Mouse (Mus musculus) c-Kit-negative CD71-positive TER-119-positive erythroid progenitor cells, embryonic 14.5 days (primary cell): Measurements from ENCODE around the gene Plagl1.

ENCODE experiments used
- DNase-seq: peaks from one replicate; pipeline ENCODE4 v3.0.0-alpha.2; 2013; ENCODE audit warnings: low read depth, low spot score

Plagl1 gene

DNA sequence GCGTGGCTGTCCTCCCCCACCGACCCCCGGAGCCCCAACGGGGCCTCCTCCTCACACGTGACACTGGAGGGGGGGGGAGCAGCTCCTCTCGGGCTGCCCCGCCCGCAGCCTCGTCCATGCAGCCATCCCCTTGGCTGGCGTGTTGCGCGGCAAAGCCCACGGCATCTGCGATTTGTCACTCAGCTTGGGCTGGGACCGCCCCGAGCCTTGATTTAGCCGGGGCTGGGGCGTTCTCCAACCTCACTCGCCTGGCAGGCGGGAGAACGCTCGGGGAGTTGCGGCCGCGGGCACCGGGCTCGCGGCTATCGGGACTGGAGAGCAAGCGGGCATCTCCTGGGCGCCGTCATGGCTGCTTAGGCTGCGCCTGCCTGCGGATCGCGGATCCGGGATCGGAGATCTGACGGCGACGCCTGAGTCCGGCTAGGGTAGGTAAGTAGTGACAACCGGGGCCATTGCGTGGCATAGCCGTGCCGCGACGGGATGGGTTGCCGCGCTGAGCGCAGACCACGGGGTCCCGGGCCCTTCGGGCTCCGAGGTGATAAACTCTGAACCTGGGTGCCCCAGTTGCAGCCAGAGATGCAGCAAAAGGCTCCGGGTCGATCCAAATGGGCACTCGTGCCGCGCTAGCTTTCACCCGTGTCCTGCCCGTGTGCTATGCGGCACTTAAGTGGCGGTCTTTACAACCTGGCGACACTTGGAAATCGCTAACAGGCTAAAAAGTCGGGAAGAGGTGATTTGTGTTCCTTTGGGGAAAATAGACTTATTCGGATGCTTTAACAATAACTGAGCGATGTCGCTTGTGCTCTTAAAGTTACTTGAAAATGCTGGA lies 30.5 kb downstream of the Plagl1 start:
- DNase-seq, result no peak

DNA sequence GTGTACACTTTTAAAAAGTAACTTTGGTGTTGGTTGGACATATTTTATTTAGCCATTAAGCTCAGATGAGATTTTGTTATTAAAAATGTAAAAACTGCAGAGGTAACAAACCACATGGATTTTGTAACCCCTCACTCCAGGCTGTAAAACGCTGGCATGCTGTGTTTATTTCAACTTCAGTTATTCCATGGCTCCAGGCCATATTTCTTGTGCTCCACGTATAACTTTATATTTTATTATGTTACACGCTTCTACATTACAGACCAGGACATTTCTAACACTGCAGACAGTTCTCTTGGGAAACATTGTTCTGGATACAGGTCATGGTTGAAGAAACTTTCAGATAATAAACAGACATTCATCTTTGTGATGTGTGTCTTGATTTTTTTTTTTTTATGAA lies 32.7 kb downstream of the Plagl1 start:
- no peak for DNase-seq

DNA sequence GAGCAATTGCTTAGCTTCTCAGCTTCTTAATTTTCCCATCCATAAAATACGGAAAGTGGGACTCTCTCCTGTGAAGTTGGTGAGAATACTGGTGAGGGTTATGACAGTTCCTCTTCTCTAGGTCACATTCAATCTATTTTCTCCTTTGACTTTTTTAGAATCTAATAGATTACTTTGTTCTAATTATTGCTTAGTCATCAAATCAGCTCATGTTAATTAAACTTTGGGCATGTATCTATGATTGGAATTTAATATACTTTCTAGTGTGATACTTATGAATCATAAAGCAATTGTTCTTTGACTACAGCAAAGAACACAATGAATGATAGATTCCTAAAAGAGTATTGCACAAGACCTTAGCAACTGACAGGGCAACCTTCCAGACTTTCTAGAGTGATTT lies 38.6 kb downstream of the Plagl1 start:
- DNase-seq, result no peak

DNA sequence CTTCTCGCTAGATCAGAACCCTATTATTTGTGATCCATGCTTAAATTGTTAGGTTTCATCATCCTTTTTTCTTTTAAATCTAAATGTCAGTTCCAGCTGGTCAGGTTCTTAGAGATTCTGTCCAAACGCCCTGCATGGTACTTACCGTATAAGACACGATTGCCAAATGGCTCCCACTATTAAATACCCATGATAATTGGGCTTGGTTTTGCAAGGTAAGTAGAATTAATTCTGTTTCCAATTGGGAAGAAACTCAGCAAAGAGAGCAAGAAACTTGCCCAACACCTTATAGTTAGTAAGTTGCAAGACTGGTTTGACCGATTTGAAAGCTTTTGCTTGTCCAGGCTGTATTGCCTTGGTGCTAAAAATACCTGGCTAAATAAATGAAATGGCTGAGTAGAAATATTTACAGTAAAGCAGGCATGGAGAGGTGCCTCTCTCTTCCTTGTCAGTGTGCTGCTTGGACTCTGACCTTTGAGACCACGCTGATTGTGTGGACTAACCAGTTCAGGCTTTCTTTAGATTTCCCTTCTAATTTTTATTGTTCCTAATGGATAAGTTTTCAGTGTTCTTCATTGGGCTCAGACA lies 39.9 kb downstream of the Plagl1 start:
- DNase-seq, result no peak

DNA sequence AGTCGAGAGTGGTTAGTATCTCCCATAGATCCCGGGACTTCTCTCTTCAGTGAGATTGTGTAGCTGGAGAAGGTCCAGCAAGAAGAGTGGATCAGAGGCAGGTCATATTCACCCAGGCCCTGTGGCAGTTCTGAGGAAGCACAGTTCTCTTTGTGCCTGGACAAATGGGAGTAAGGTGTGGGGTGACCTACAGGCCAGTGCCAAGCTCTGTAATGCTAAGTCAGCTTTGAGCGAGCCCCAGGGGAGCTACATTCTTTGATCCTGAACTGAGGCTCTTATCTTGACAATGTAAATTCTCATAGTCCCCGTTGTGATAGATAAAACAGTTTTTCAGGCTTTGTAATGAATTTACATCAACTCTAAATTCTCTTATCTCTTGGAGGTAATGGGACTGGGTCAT lies 42.1 kb downstream of the Plagl1 start:
- DNase-seq, result no peak

DNA sequence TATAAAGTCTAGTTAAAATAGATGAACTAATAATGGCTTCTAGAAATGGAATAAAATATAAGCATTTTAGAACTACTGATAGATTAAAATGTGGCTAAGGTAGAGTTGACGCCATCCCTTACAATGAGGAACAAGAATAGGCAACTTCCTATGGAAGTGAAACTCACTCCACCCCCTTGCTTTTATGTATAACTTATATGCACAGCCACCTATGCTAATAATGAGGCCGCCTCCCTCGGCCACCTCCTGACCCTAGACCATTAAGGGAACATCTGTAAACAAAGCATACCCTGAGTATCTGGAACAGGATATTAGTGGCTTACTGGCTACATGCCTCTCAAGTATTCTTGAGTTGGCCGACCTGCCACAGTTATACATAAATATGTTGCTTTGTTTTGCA lies 43.5 kb downstream of the Plagl1 start:
- no peak for DNase-seq

DNA sequence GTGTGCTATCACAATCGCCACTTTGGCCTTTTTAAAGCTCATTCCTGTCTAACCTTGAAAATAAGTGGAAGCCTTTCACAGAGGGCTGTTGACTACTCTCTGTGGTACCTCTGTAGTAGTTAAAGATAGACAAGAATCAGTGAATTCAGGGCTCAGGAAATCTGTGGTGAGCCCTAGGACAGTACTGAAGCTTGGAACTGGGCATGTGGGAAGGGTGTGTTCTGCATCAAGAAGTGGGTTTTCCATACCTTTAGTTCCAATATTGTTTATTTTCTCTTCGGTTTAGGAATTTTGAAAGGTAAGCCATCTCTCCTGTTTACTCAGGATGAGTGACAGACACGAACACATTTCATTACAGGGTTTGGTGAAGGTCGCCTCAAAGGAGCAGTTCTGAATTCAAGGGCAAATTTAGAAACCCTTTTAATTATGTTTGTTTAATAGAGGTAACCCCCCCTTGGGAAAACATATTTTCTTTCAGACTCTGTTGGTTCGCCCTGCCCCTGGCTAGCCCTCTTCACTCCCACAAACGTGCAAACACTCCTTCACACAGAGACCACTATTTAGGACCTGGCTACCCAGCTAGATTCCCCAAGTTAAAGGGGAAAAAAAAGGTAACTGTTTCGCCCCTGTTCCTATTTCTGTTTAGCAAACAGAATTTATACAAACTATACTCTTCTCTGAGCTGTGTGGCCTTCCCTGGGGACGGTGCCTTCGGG lies 46.8 kb downstream of the Plagl1 start:
- DNase-seq, result no peak

DNA sequence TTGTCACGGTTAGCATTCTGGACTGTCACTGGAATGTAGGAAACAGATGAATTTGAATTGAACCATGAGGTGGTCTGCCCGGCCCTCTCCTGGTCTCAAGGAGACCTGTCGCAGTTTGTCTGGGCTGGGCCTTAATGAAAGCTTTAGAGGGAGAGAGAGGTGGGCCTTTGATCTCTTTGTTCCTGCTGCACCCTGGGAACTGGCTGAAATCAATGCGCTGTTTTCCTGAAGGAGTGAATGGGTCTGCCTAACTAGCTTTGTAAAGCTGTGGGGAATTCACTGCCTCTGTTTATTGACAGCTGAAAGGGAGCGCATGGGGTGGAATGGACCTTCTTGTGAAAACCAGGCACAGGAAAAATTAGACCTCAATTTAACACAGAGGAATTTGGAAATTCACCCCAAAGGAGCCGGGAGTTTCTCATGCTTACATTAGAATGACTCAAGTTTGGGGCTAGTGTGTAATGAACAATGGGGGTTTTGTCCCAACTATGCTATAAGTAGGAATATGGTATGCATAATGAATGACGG lies 47.8 kb downstream of the Plagl1 start:
- DNase-seq, result no peak

DNA sequence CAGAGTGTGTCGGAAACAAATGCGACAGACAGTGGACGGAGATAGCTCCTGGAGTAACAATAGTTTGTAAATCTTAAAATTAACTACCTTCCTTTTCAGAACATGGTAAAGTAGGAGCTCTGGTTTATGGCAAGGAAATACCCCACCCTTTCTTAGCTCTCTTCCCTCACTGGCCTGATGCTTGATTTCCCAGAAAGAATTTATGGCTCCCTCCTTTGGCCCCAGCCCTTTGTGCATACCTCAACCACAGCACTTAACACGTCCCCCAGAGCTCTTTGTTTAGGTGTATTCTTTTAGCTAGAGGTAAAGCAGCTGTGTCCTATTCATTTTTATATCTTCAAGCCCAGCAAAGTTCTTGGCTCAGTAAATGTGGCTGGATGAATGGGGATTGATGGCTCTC lies 48.5 kb downstream of the Plagl1 start:
- DNase-seq, result no peak

DNA sequence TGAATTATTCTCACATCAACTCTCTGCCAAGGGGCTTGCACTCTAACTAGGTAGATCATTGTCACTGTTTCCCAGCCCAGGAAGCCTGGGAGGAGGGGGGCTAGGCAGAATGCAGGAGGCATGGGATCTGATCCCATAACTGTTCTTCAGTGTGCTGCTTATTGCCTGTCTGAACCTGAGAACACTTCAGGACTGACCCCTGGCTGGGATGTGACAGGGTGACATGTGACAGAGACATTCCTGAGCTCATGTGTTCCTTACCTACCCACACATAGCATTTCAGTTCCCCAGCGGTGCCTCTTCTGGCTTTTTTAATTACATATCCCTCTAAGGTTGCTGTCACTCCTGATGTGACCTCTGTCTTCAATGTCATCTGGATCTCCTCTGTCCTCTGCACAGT lies 49.5 kb downstream of the Plagl1 start:
- no peak for DNase-seq

DNA sequence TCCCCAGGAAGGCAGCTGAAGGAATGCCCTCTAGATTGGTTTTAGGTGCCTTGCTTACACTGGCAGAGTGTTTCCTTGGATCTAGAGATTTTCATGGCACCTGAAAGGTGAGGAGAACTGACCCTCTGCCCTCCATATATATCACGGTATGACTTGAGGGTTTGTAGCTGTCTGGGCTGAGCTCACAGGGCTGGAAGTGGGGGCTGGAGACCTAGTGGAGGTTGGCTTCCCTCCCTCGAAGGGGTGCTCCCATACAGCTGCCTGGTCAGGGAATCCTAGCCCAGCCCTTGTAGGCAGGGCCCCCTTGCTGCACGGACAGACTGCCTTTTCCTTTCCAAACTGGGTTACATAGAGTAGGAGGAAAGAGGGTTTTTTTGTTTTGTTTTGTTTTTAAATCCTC lies 52.5 kb downstream of the Plagl1 start:
- no peak for DNase-seq

DNA sequence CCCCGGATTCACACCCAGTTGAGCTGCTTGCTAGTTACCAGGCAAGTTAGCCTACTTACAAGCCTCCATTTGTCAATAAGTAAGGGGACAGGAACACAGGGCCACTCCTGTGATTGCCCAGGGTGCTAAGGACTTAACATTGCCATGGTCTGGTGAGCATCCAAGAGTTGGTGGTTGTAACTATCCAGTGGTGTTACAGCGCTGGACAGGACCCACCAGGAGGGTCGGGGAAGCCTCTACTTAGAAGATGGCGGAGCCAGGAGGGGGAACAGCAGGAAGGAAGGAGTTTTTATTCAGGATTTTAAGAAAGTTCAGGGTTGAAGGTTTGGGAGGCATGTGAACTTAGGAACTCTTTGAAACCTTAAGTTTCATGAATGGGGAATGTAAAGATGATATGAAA lies 53.3 kb downstream of the Plagl1 start:
- DNase-seq, result no peak

DNA sequence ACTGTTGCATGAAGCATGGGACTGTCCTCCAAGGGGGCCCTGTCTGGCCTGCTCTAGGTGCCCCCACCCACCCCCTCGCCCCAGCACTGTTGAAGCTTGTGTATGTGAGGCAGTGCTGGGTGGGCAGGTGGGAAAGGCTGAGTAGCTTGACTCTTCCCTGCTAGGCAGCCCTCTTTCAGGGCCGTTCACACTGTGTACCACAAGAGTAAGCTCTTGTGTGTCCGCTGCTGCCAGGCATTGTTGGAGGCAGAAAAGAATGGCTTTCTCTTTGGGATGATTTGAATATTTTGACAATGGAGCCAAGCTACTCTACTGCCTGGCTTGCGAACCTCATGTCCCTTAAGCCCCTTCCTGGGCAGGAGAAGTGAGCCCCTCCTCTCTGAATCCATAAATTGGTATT lies 54.7 kb downstream of the Plagl1 start:
- DNase-seq, result no peak

DNA sequence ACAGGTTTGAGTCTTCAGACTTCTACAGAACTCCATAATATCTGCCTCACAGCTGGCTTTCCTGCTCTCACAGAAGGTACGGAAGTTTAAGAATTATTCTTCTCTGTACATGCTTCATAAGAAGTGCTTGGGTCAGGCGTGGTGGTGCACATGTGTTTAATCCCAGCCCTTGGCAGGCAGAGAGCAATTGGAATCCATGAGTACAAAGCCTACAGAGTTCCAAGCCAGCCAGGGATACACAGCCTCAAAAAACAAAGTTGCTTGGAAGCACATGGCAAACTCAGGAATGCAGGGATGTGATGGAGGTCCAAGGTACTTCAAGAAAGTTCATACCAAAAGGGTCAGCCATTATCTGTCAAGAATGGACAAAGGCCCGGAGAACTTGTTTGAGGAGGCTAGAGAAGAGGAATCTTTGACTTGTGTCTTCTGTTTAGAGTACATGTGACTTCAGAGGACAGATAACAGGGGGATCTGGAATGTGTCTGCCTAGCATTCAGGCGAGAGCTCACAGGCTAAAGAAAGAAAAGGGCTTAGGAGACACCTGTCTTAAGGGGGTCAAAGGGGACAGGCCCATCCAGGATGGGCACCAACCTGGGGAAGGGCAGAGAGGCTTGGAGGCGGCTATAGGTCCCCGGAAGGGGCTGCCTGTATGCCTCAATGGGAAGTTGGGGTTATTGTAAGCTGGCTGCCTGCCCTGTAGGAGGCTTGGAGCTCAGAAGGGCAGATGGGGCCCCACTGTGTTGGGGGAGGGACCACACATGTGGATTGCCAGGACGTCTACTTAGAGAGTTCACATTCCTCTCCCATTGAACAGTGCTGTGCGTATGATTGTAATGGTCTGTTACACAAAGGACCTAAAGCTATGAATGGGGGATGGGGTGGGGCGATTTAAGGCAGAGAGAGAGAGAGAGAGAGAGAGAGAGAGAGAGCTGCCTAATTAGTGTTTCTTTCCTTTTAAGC lies 56.7 kb downstream of the Plagl1 start:
- no peak for DNase-seq

DNA sequence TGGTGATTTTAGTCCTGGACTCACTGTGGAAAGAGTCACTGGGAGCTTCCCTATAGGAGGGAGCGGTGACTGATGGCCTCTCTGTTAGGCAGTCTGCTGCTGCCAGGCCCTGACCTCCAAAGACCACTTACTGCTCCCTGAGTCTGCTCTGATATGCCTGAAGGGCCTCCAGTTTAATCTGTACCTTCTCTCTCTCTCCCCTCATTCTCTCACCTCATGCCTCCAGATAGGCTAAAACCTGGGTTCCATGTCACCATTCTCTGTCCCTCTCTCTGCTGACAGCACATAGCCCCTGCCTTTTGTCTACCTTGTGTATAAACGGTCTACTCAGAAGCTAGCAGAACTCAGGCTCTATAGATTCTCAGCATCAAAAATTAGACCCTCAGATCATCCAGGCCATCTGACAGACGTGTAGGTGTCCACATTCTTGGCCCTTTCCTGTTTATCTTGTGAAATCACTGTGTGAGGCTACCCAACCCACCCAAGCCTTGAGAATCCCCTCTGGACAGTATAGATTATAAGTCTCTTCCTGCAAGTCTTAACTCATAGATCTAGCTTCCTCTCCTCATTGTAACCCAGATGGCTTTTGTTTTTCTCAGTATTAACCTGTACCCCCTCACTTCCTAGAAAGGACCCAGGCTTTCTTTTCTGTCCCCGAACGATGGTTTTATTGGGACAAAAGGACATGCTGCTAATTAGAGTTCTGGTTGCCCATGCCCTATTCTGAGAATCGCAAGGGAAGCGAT lies 57.9 kb downstream of the Plagl1 start:
- no peak for DNase-seq

DNA sequence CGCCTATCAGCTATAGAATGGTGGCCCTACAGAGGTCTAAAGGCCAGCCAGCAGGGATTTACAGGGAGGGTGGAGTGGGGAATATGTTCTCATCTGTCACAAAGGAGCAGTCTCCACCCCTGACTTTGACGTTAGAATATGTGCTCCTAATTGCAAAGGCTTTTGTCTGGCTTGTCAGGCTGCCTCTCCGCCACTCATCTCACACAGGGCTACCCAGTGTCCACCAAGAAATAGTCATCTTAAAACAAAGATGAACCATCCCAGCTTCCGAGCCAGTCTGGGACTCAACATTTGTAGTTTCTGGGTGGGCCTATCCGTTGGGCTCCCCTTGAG lies 58.4 kb downstream of the Plagl1 start:
- no peak for DNase-seq

DNA sequence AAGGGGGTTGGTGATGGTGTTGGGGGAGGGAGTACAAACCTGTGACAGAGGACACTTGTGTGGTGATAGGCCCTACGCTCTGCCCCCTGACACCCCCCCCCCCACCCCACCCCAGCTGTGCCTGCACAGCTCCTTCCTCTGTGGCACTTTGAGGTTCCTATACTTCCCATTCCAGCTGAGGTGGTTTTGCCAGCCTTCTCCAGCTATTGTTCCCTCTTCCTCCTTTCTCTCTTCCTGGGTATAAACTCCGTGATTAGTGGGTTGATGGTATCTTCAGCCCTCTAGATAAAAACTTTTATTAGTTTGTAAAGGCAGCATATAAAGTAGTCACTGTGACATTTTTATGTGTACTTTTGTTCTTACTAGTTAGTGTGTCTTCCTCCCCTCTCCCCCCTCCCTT lies 59.0 kb downstream of the Plagl1 start:
- no peak for DNase-seq

DNA sequence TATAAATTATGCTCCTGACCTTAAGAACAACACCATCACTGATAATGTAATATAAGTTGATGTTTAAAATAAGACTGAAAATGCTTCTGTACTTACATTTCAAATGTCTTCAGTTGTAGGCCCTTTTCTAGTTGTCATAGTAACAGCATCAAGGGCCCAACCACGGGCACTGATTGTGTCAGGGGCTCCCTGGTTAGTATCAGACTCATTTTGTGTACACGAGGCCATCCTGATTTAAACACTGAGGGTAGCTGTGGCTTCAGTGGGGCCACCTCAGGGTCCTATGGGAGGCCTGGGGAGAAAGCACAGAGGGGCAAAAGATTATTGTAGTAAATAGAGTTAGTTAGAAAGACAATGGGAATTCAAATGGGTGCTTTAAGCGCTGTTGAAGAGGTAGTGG lies 65.5 kb downstream of the Plagl1 start:
- DNase-seq, result no peak

DNA sequence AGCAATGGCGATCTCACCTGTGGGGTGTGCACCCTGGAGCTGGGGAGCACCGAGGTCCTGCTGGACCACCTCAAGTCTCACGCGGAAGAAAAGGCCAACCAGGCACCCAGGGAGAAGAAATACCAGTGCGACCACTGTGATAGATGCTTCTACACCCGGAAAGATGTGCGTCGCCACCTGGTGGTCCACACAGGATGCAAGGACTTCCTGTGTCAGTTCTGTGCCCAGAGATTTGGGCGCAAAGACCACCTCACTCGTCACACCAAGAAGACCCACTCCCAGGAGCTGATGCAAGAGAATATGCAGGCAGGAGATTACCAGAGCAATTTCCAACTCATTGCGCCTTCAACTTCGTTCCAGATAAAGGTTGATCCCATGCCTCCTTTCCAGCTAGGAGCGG lies 67.0 kb downstream of the Plagl1 start:
- no peak for DNase-seq

DNA sequence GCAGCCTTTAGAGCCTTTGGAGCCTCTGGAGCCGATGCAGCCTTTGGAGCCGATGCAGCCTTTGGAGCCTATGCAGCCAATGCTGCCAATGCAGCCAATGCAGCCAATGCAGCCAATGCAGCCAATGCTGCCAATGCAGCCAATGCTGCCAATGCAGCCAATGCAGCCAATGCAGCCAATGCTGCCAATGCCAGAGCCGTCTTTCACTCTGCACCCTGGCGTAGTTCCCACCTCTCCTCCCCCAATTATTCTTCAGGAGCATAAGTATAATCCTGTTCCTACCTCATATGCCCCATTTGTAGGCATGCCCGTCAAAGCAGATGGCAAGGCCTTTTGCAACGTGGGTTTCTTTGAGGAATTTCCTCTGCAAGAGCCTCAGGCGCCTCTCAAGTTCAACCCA lies 67.6 kb downstream of the Plagl1 start:
- no peak for DNase-seq

DNA sequence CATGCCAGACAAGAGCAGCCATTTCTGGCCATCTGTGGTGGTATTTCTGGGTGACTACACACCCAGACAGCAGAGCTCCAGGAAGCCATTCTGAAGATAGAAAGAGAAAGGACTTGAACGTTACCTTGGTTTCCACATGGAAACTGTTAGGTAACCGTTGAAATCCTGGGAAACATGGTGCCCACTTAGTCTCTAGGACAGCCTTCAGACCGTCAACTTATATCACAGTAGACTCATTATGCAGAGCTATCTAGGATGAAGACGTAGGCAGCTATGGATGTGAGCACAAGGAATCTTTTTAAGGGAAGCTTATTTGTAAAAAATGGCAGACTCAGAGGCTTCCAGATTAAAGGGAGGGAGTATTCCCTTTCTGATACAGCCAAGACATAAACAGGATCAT lies 73.5 kb downstream of the Plagl1 start:
- DNase-seq, result no peak
